Mouse (Mus musculus): ENCODE data around the gene Sdsl. TPM values are rescaled to one million over a fixed set of nuclear protein-coding genes. Genes with fewer than 3 reads are reported as not detected.
A peak's percentile ranks its signal among the peaks of the same experiment; 100 is the strongest.

The Sdsl gene
- polyA plus RNA-seq, 1 experiment = 10.0 TPM

- H3K27me3 ChIP-seq (replicated peaks; ENCODE audit: control insufficient read depth, insufficient read depth, low read length) = no peaks in the 10 kb centered on the region; the same call in 1 of the 2 replicates
- H3K4me1 ChIP-seq (ENCODE audit: control insufficient read depth, insufficient read depth, low read length) = no peaks in the 10 kb centered on the region
- no peaks in the 10 kb centered on the region for H3K36me3 ChIP-seq (ENCODE audit: control insufficient read depth, insufficient read depth, low read length)
- peak; percentile 39 for DNase-seq
- no peak overlapping the region for H3K27ac ChIP-seq (ENCODE audit: insufficient read depth, low read depth, low read length)
- 7% methylated on average over 9 of the region's 9 CpGs for WGBS
- H3K4me3 ChIP-seq (ENCODE audit: insufficient read depth, low read depth, low read length) = no peak overlapping the region
- TF ChIP-seq CTCF (conservative IDR thresholded peaks at IDR 0.05; ENCODE audit: insufficient read depth, insufficient read length, low read depth, low read length) (peak; percentile 63), POLR2A (IDR thresholded peaks at IDR 0.05; ENCODE audit: low read depth, low read length) (no peak)
These were observed 15.0 kb downstream of the Sdsl start for GRCm38 (mm10) chr5:120457628-120458027.

GRCm38 (mm10) chr5:120456841-120457554 lies 15.6 kb downstream of the Sdsl start:
- no peak for DNase-seq
- Histone ChIP-seq H3K27ac (ENCODE audit: insufficient read depth, low read depth, low read length) (no peak overlapping the region), H3K4me1 (ENCODE audit: control insufficient read depth, insufficient read depth, low read length) (no peaks in the 10 kb centered on the region), H3K4me3 (ENCODE audit: insufficient read depth, low read depth, low read length) (no peak overlapping the region), H3K36me3 (ENCODE audit: control insufficient read depth, insufficient read depth, low read length) (no peaks in the 10 kb centered on the region), H3K27me3 (replicated peaks; ENCODE audit: control insufficient read depth, insufficient read depth, low read length) (no peaks in the 10 kb centered on the region; the same call in 1 of the 2 replicates)
- no peak for TF ChIP-seq CTCF (conservative IDR thresholded peaks at IDR 0.05; ENCODE audit: insufficient read depth, insufficient read length, low read depth, low read length)
- TF ChIP-seq POLR2A (IDR thresholded peaks at IDR 0.05; ENCODE audit: low read depth, low read length) = no peak
- 63% methylated on average over 7 of the region's 7 CpGs for WGBS

GRCm38 (mm10) chr5:120456253-120456652 lies 16.4 kb downstream of the Sdsl start:
- no peaks in the 10 kb centered on the region; the same call in 1 of the 2 replicates for H3K27me3 ChIP-seq (replicated peaks; ENCODE audit: control insufficient read depth, insufficient read depth, low read length)
- WGBS = 48% methylated on average over 1 of the region's 1 CpGs
- no peak overlapping the region for H3K4me3 ChIP-seq (ENCODE audit: insufficient read depth, low read depth, low read length)
- no peaks in the 10 kb centered on the region for H3K4me1 ChIP-seq (ENCODE audit: control insufficient read depth, insufficient read depth, low read length)
- TF ChIP-seq POLR2A (IDR thresholded peaks at IDR 0.05; ENCODE audit: low read depth, low read length) = no peak
- no peak for TF ChIP-seq CTCF (conservative IDR thresholded peaks at IDR 0.05; ENCODE audit: insufficient read depth, insufficient read length, low read depth, low read length)
- no peaks in the 10 kb centered on the region for H3K36me3 ChIP-seq (ENCODE audit: control insufficient read depth, insufficient read depth, low read length)
- no peak for DNase-seq
- no peak overlapping the region for H3K27ac ChIP-seq (ENCODE audit: insufficient read depth, low read depth, low read length)

- Histone ChIP-seq H3K4me1 (ENCODE audit: control insufficient read depth, insufficient read depth, low read length) (no peaks in the 10 kb centered on the region), H3K36me3 (ENCODE audit: control insufficient read depth, insufficient read depth, low read length) (no peaks in the 10 kb centered on the region), H3K27ac (ENCODE audit: insufficient read depth, low read depth, low read length) (no peak overlapping the region), H3K27me3 (replicated peaks; ENCODE audit: control insufficient read depth, insufficient read depth, low read length) (no peaks in the 10 kb centered on the region; the same call in 1 of the 2 replicates), H3K4me3 (ENCODE audit: insufficient read depth, low read depth, low read length) (no peak overlapping the region)
- 36% methylated on average over 14 of the region's 14 CpGs for WGBS
- DNase-seq = no peak
- TF ChIP-seq CTCF (conservative IDR thresholded peaks at IDR 0.05; ENCODE audit: insufficient read depth, insufficient read length, low read depth, low read length) (no peak), POLR2A (IDR thresholded peaks at IDR 0.05; ENCODE audit: low read depth, low read length) (no peak)
These were observed 17.8 kb downstream of the Sdsl start for GRCm38 (mm10) chr5:120454756-120455337.

- no peaks in the 10 kb centered on the region for H3K27me3 ChIP-seq (replicated peaks; ENCODE audit: control insufficient read depth, insufficient read depth, low read length)
- no peak overlapping the region for H3K4me3 ChIP-seq (ENCODE audit: insufficient read depth, low read depth, low read length)
- peak; percentile 52 for DNase-seq
- H3K36me3 ChIP-seq (ENCODE audit: control insufficient read depth, insufficient read depth, low read length) = no peaks in the 10 kb centered on the region
- TF ChIP-seq CTCF (conservative IDR thresholded peaks at IDR 0.05; ENCODE audit: insufficient read depth, insufficient read length, low read depth, low read length) = no peak
- no peak for TF ChIP-seq POLR2A (IDR thresholded peaks at IDR 0.05; ENCODE audit: low read depth, low read length)
- H3K4me1 ChIP-seq (ENCODE audit: control insufficient read depth, insufficient read depth, low read length) = no peaks in the 10 kb centered on the region
- H3K27ac ChIP-seq (ENCODE audit: insufficient read depth, low read depth, low read length) = no peak overlapping the region
- 25% methylated on average over 13 of the region's 13 CpGs for whole genome bisulfite sequencing
These were observed 25.3 kb downstream of the Sdsl start for GRCm38 (mm10) chr5:120447305-120447704.

- TF ChIP-seq POLR2A (IDR thresholded peaks at IDR 0.05; ENCODE audit: low read depth, low read length) (no peak), CTCF (conservative IDR thresholded peaks at IDR 0.05; ENCODE audit: insufficient read depth, insufficient read length, low read depth, low read length) (peak; percentile 85)
- Histone ChIP-seq H3K4me1 (ENCODE audit: control insufficient read depth, insufficient read depth, low read length) (no peaks in the 10 kb centered on the region; the same call in 1 of the 2 replicates), H3K27me3 (replicated peaks; ENCODE audit: control insufficient read depth, insufficient read depth, low read length) (no peaks in the 10 kb centered on the region; the same call in 1 of the 2 replicates), H3K27ac (ENCODE audit: insufficient read depth, low read depth, low read length) (no peak overlapping the region), H3K36me3 (ENCODE audit: control insufficient read depth, insufficient read depth, low read length) (no peaks in the 10 kb centered on the region), H3K4me3 (ENCODE audit: insufficient read depth, low read depth, low read length) (0 out of 2 replicates have a peak overlapping the region, but pooled peaks have one; percentile 20)
- peak; percentile 86 for DNase-seq
- WGBS = 7% methylated on average over 13 of the region's 14 CpGs
These were observed 31.9 kb downstream of the Sdsl start for GRCm38 (mm10) chr5:120440733-120441132.

Measured in kidney, adult 2 months (tissue).